Mouse (Mus musculus) liver, postnatal 0 days (tissue): ENCODE data around the gene Xpo6. TPM values are rescaled to one million over a fixed set of nuclear protein-coding genes. Genes with fewer than 3 reads are reported as not detected.

ENCODE experiments used
- ATAC-seq: fragments of 200-750 bp; cut with Nextera tagmentation; 2 replicates; pipeline ENCODE4 v1.8.0; 2017; ENCODE audit warnings: mild to moderate bottlenecking, moderate library complexity
- DNase-seq: peaks from one replicate; pipeline ENCODE4 v3.0.0-alpha.2; 2016
- H3K27ac ChIP-seq: fragments of 300-500 bp; sonication (generic); 2 replicates; pipeline ENCODE4 v1.5.1; 2014; ENCODE audit warnings: antibody characterized with exemption, moderate library complexity, mild to moderate bottlenecking, low read depth
- H3K27me3 ChIP-seq: fragments of 300-500 bp; sonication (generic); 2 replicates; pipeline ENCODE4 v1.6.1; 2014; ENCODE audit warnings: low read length, control low read depth, mixed read lengths; ENCODE audit not compliant: insufficient read depth
- H3K36me3 ChIP-seq: fragments of 300-500 bp; sonication (generic); replicated peaks from 2 replicates; pipeline ENCODE4 v1.6.1; 2014; ENCODE audit warnings: mild to moderate bottlenecking, control low read depth, low read length, moderate library complexity, mixed read lengths; ENCODE audit not compliant: insufficient read depth
- H3K4me1 ChIP-seq: fragments of 300-500 bp; sonication (generic); 2 replicates; pipeline ENCODE4 v1.6.1; 2014; ENCODE audit warnings: antibody characterized with exemption, mild to moderate bottlenecking, control low read depth; ENCODE audit not compliant: insufficient read depth
- H3K4me2 ChIP-seq: fragments of 300-500 bp; sonication (generic); 2 replicates; pipeline ENCODE4 v1.6.1; 2014; ENCODE audit warnings: low read depth, mild to moderate bottlenecking, low read length, moderate library complexity, mixed read lengths
- H3K4me3 ChIP-seq: fragments of 300-500 bp; sonication (generic); 2 replicates; pipeline ENCODE4 v1.5.1; 2014; ENCODE audit warnings: low read depth, low read length
- H3K9ac ChIP-seq: fragments of 300-500 bp; sonication (generic); replicated peaks from 2 replicates; pipeline ENCODE4 v1.6.1; 2014; ENCODE audit warnings: mild to moderate bottlenecking, moderate library complexity
- H3K9me3 ChIP-seq: fragments of 300-500 bp; sonication (generic); 2 replicates; pipeline ENCODE4 v1.6.1; 2016; ENCODE audit warnings: mild to moderate bottlenecking, control low read depth, low read length, mixed read lengths
- CTCF ChIP-seq: sonication (generic); IDR thresholded peaks from 2 replicates; pipeline ENCODE4 v1.5.1; 2016; ENCODE audit warnings: antibody characterized with exemption, low read depth
- EP300 ChIP-seq: IDR thresholded peaks from 2 replicates; pipeline ENCODE4 v1.6.1; 2016; ENCODE audit warnings: antibody characterized with exemption, low read depth, mild to moderate bottlenecking
- WGBS: fragments of 180-500 bp; shearing (Covaris S2); extraction: QIAGEN DNeasy Blood & Tissue Kit; methylation state at CpG from one replicate; pipeline ENCODE4 v1.1.7; 2014; ENCODE audit not compliant: insufficient replicate concordance; 5-methylcytosine and 5-hydroxymethylcytosine counted together
- polyA plus RNA-seq: library from polyadenylated mRNA; unstranded; fragments of >200 nt; fragmentation: Nextera tagmentation; extraction: Ambion mirVana; gene quantifications from 2 replicates; pipeline ENCODE4 v1.2.1, GENCODE M21; 2015

Xpo6 gene
- polyA plus RNA-seq, 1 experiment from 2014 or later: 12.7 TPM

- peaks cover 19% of the 10 kb centered on the region for H3K27me3 ChIP-seq
- DNase-seq (no peak), ATAC-seq (no peak)
- TF ChIP-seq CTCF (no peak), EP300 (no peak)
- no peak overlapping the region for H3K9ac ChIP-seq
- H3K4me3 ChIP-seq: no peak overlapping the region
- no peak overlapping the region for H3K27ac ChIP-seq
- H3K4me1 ChIP-seq: no peaks in the 10 kb centered on the region; the same call in 1 of the 2 replicates
- WGBS: 75% methylated on average over 1 of the region's 1 CpGs
- H3K4me2 ChIP-seq: no peak overlapping the region
- no peaks in the 10 kb centered on the region for H3K9me3 ChIP-seq
- no peaks in the 10 kb centered on the region for H3K36me3 ChIP-seq
Observed at GRCm38 (mm10) chr7:126076935-126077334, 123.4 kb downstream of the Xpo6 start.

- Histone ChIP-seq H3K9me3 (0 out of 2 replicates have a peak, but pooled peaks cover 1% of the 10 kb centered on the region), H3K4me1 (no peaks in the 10 kb centered on the region; the same call in 1 of the 2 replicates), H3K27me3 (peaks cover 2% of the 10 kb centered on the region; the same call in 1 of the 2 replicates), H3K36me3 (no peaks in the 10 kb centered on the region), H3K4me2 (no peak overlapping the region), H3K9ac (no peak overlapping the region), H3K27ac (no peak overlapping the region), H3K4me3 (no peak overlapping the region)
- TF ChIP-seq EP300: no peak
- 30% methylated on average over 9 of the region's 9 CpGs for WGBS
- ATAC-seq (no peak), DNase-seq (peak; percentile 21)
Observed at GRCm38 (mm10) chr7:126075058-126075457, 125.2 kb downstream of the Xpo6 start.

GRCm38 (mm10) chr7:126070321-126070720 is 130.0 kb downstream of the Xpo6 start:
- DNase-seq (no peak), ATAC-seq (no peak)
- Histone ChIP-seq H3K4me3 (no peak overlapping the region), H3K9me3 (0 out of 2 replicates have a peak, but pooled peaks cover 5% of the 10 kb centered on the region), H3K4me1 (no peaks in the 10 kb centered on the region; the same call in 1 of the 2 replicates), H3K27me3 (no peaks in the 10 kb centered on the region), H3K4me2 (no peak overlapping the region), H3K9ac (no peak overlapping the region), H3K27ac (no peak overlapping the region), H3K36me3 (no peaks in the 10 kb centered on the region)
- 84% methylated on average over 4 of the region's 4 CpGs for WGBS
- TF ChIP-seq CTCF: 0 out of 2 replicates have a peak, but pooled peaks have one; percentile 2
- TF ChIP-seq EP300: no peak

- Histone ChIP-seq H3K27ac (no peak overlapping the region), H3K4me2 (no peak overlapping the region), H3K4me3 (no peak overlapping the region), H3K36me3 (no peaks in the 10 kb centered on the region), H3K27me3 (no peaks in the 10 kb centered on the region), H3K4me1 (no peaks in the 10 kb centered on the region), H3K9me3 (0 out of 2 replicates have a peak, but pooled peaks cover 7% of the 10 kb centered on the region), H3K9ac (no peak overlapping the region)
- WGBS: 61% methylated on average over 14 of the region's 14 CpGs
- ATAC-seq (no peak), DNase-seq (no peak)
- no peak for TF ChIP-seq CTCF
- TF ChIP-seq EP300: no peak
Observed at GRCm38 (mm10) chr7:126066777-126067176, 133.5 kb downstream of the Xpo6 start.

GRCm38 (mm10) chr7:126065243-126065876 is 134.9 kb downstream of the Xpo6 start:
- ATAC-seq: no peak
- no peak overlapping the region for H3K4me2 ChIP-seq
- H3K9ac ChIP-seq: no peak overlapping the region
- DNase-seq: no peak
- 63% methylated on average over 5 of the region's 5 CpGs for WGBS
- H3K36me3 ChIP-seq: no peaks in the 10 kb centered on the region
- no peak for TF ChIP-seq EP300
- no peak for TF ChIP-seq CTCF
- H3K4me1 ChIP-seq: no peaks in the 10 kb centered on the region
- H3K27me3 ChIP-seq: no peaks in the 10 kb centered on the region
- H3K9me3 ChIP-seq: 0 out of 2 replicates have a peak, but pooled peaks cover 7% of the 10 kb centered on the region
- no peak overlapping the region for H3K4me3 ChIP-seq
- H3K27ac ChIP-seq: no peak overlapping the region

GRCm38 (mm10) chr7:126062228-126062627 is 138.1 kb downstream of the Xpo6 start:
- H3K27ac ChIP-seq: no peak overlapping the region
- WGBS: 85% methylated on average over 4 of the region's 4 CpGs

More at GRCm38 (mm10) chr7:126062228-126062627, 138.1 kb downstream of the Xpo6 start:
- TF ChIP-seq EP300 (no peak), CTCF (no peak)
- no peaks in the 10 kb centered on the region for H3K4me1 ChIP-seq
- H3K4me3 ChIP-seq: no peak overlapping the region
- H3K27me3 ChIP-seq: 0 out of 2 replicates have a peak, but pooled peaks cover 5% of the 10 kb centered on the region
- H3K9me3 ChIP-seq: 0 out of 2 replicates have a peak, but pooled peaks cover 2% of the 10 kb centered on the region
- no peak for DNase-seq
- H3K9ac ChIP-seq: no peak overlapping the region
- H3K36me3 ChIP-seq: no peaks in the 10 kb centered on the region
- no peak for ATAC-seq
- no peak overlapping the region for H3K4me2 ChIP-seq
